In genomic region chr8:84588498-84588897, GRCm38 (mm10) we compare ENCODE assay signal across 13 mouse cellular contexts.
A peak's percentile ranks its signal among the peaks of the same experiment; 100 is the strongest.
DNase-seq lines count a peak whose midpoint lies in the region; ATAC-seq lines count a peak whose summit lies in the region.
"Had no signal": no experiment of that assay in that cellular context is flagged by ENCODE, and none has a peak within 500 bp of the region (broad histone marks: within the 10 kb centered on the region; RNA-seq: fewer than 3 reads in every experiment).

No protein-coding gene starts in this region.

- H3K9me3 ChIP-seq in liver, embryonic 13.5 days (replicated peaks), result no peaks in the 10 kb centered on the region
- H3K9me3 ChIP-seq: embryonic facial prominence, embryonic 13.5 days; forebrain, embryonic 15.5 days had no signal

- no peaks in the 10 kb centered on the region; the same call in 1 of the 2 replicates for H3K27me3 ChIP-seq in liver, embryonic 13.5 days
- H3K27me3 ChIP-seq: forebrain, embryonic 15.5 days had no signal

- H3K36me3 ChIP-seq in liver, embryonic 13.5 days, result no peaks in the 10 kb centered on the region
- H3K36me3 ChIP-seq: embryonic facial prominence, embryonic 13.5 days; forebrain, embryonic 15.5 days had no signal

- peak overlapping the region; percentile 29 for H3K4me2 ChIP-seq in liver, embryonic 13.5 days
- H3K4me2 ChIP-seq: embryonic facial prominence, embryonic 13.5 days; forebrain, embryonic 15.5 days had no signal

- 0 out of 2 replicates have a peak overlapping the region, but pooled peaks have one; percentile 18 for H3K4me3 ChIP-seq in liver, embryonic 13.5 days (replicated peaks)
- H3K4me3 ChIP-seq: embryonic facial prominence, embryonic 13.5 days; forebrain, embryonic 15.5 days had no signal

- 40% methylated on average over 11 of the region's 11 CpGs for WGBS in liver, embryonic 13.5 days (ENCODE audit: insufficient replicate concordance)

- H3K9ac ChIP-seq in liver, embryonic 13.5 days, result peak overlapping the region; percentile 53
- H3K9ac ChIP-seq: embryonic facial prominence, embryonic 13.5 days; forebrain, embryonic 15.5 days had no signal

- DNase-seq in cerebellum, adult 11-12 months, result peak; percentile 36
- DNase-seq in cerebellum, postnatal 4 days (ENCODE audit: low spot score in 2 of 2), result no peak
- DNase-seq in spleen, postnatal 14 days (ENCODE audit: low spot score in 2 of 2), result peak; percentile 55 to 57
- no peak for DNase-seq in spleen, adult 12 weeks (ENCODE audit: low spot score)
- DNase-seq in liver, embryonic 13.5 days, result no peak
- DNase-seq in layer of hippocampus, adult 9-11 months, result no peak
- no peak for DNase-seq in kidney, adult 8-10 months
- DNase-seq: cerebellum, adult 2 months; gastrocnemius, postnatal 36 days; lung, postnatal 10 days had no signal

- H3K27ac ChIP-seq in liver, embryonic 13.5 days, result peak overlapping the region; percentile 74
- H3K27ac ChIP-seq: embryonic facial prominence, embryonic 13.5 days; forebrain, embryonic 15.5 days had no signal

- peaks cover 55% of the 10 kb centered on the region for H3K4me1 ChIP-seq in liver, embryonic 13.5 days (replicated peaks)
- H3K4me1 ChIP-seq: embryonic facial prominence, embryonic 13.5 days; forebrain, embryonic 15.5 days had no signal

- ATAC-seq in liver, embryonic 13.5 days (ENCODE audit: low read depth), result peak; percentile 81
- ATAC-seq in granulocyte monocyte progenitor cell, adult 5-6 weeks (replicated peaks; ENCODE audit: poor library complexity, severe bottlenecking), result no peak
- ATAC-seq: forebrain, embryonic 15.5 days had no signal

Comparison
In these comparisons a context has a peak if more than half of its experiments do, and no peak if none do; other contexts are left out.
1. DNase-seq: peak in cerebellum, adult 11-12 months (single experiment) and spleen, postnatal 14 days (2 of 2); none in cerebellum, postnatal 4 days (0 of 2), spleen, adult 12 weeks (single experiment), liver, embryonic 13.5 days (single experiment), layer of hippocampus, adult 9-11 months (single experiment) and kidney, adult 8-10 months (0 of 2).